Mouse (Mus musculus): ENCODE measurements around the gene Uaca.

Uaca gene

DNA sequence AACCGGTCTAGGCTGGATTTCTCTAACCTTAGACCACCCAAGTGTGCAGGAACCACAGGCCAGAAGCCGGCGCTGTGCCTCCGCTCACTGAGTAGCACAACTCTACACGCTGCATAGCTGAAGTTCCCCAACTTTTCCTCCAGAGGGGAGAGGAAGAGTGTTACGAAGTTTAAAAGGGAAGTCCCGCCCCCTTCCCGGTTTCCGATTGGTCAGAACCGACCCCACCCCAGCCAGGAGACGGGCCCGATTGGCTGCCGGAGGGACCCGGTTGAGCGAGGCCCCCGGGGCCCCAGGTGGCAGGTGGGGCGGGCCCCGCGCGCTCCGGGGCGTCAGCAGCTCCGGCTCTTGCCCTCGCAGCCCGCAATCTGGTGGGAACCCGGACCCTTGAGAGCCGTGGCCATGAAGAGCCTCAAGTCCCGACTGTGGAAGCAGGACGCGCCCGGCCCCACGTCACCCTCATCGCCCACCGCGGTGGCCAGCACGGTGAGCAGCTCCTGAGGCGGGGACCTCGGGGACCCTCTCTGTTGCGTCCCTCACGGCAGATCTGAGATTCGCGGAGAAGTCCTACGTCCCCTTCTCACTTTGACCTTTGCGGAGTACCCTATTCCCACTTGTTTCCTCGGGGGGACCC is at the start of gene Uaca:
TSS of gene Uaca (plus strand) at position 333 of the 631 bp plus-strand sequence.
- DNase-seq = peak; percentile 69

DNA sequence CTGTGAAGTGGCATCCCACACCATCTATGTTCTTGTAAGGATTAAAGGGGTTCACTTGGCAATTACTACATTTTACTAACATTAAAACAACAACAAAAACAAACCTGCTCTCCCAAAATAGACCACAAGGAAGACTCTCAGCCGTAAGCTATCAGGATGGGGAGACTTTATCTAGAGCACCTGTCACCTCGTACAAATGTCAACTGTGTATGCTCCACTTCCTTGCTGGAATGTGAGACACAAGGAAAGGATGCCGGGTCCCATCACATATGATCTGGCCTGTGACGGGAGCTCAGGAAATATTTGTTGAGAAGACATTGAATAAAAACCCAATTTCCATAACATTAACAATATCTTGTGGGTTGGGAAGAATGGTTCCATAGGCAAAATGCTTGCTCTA is 49.4 kb upstream of the Uaca start:
- DNase-seq = no peak

DNA sequence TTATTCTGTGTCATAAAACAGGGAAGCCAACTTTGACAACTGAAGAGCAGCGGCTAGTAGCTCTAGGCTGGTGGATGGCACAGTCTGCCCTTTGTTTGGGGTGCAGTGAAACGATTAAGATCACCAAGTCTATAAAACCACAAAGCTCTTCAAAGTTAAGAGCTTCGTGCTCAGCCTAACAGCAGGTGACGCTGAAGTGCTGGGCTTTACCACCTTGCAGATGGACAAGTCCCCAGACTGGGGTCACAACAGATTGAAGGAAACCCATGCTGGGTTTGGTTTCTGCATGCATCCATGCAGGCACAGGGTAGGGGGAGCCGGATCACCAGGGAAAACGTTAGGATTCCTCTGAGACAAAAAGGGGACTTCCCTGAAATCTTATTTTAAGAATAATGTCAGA is 47.8 kb upstream of the Uaca start:
- no peak for DNase-seq

DNA sequence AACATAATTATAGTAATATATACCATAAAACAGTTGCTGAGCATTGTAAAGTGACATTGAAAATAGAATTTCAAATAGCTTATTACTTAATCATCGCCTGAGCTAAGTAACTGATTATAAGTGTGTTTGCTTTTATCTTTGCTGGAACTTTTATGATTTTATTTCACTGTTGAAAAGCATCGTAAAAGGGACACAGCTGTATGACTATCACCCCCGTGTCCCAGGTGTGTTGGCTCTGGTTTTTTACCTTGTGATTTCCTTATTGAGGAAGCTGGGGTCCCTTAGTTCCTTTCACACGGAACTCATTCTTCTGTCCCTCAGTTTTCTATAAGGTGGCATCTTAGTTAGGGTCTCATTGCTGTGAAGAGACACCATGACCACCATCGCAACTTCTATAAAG is 46.7 kb upstream of the Uaca start:
- DNase-seq = no peak

DNA sequence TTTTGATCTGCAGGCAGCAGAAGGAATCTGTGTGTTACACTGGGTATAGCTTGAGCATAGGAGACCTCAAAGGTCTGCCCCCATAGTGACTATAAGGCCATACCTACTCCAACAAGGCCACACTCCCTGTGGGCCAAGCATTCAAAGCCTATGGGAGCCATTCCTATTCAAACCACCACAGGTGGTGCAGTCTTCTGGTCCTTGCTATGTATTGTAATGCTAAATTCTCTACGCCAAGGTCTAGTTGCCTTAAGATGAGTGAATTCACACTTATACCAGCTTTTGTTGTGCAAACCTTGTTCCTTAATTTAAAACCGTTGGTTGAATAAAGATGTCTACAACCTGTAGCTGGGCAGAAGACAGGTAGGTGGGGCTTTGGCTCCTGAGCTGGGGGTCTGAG is 46.2 kb upstream of the Uaca start:
- DNase-seq = no peak

DNA sequence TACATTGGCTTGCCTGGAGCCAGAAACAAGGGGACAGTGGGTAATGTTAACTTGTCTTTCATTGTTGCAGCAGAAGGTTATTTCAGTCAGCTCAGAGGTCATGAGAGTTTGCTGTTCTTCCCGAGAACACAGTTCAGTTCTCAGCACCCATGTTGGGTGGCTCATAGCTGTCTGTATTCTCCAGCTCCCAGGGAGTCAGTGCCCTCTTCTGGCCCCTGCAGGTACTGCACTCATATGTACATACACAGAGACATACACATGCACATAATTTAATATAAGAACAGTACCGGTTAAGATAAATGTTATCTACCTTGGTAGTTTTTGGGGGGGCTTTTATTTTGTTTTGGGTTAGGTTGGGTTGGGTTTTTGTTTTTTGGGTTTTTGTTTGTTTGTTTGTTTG is 45.2 kb upstream of the Uaca start:
- DNase-seq = no peak

DNA sequence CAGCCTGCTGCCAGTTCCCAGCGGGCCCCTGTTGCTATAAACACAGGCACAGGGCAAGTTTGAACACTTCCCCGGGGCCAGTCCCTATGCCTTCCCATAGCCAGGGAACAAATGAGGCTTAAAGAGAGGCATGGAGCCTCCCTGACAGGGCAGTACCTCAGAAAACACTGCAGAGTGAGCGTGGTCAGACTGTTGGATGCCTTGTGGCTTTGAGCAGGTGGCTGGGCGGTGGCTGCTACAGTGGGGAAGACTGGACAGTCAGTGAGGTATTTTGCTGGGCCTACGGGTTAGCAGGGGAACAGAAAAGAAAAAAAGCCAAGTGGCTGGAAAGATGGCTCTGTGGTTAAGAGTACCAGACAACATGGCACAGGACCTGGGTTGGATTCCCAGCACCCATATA is 43.2 kb upstream of the Uaca start:
- no peak for DNase-seq

DNA sequence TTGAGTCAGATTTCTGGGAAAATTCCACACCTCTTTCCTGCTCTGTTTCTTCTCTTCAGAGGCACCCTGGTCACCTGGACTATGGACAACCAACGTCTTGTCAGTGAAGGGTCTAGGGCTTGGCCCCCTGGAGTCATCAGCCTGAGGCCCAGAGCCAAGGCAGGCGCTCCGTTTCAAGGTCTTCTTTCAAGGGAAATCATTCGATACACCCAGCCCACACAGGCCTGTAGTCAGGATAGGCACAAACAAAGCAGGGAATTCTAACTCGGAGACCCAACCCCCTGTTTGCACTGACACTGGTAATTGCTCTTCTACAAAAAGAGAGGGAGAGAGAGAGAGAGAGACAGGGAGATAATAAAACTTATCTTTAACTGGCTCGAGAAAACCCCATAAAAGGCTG is 42.4 kb upstream of the Uaca start:
- DNase-seq = no peak

DNA sequence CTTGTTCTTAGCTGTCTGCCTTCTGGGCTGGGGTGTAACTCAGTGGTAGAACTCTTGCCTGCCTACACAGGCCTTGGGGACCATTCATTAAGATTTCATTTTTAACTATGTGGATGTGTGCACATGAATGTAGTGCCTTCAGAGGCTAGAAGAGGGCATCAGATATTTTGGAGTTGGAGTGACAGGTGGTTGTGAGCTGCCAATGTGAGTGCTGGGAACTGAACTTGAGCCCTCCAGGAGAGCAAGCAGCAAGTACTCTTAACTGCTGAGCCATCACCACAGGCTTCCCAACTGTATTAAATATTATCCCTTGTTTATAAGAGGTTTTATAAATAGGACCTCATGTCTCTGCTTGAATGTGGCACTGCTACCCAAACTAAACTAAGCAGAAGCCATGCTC is 41.7 kb upstream of the Uaca start:
- no peak for DNase-seq

DNA sequence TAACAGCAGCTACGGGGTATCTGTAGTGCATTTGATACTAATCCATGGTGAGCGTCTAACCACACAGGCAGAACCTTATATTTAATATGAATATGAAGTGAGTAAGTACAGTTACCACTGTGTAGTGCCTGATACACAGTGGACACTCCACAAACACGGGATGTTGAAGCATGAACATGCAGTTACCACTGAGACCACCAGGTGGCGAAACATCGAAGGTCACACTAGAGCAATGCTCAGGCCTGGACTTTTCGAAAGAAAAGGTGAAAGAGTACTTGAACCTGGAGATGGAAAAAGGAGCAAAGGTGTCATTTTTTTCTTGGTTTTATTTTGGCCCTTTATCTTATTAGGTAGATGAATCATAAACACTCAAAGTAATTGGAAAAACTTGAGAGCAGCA is 38.1 kb upstream of the Uaca start:
- DNase-seq = peak; percentile 40

DNA sequence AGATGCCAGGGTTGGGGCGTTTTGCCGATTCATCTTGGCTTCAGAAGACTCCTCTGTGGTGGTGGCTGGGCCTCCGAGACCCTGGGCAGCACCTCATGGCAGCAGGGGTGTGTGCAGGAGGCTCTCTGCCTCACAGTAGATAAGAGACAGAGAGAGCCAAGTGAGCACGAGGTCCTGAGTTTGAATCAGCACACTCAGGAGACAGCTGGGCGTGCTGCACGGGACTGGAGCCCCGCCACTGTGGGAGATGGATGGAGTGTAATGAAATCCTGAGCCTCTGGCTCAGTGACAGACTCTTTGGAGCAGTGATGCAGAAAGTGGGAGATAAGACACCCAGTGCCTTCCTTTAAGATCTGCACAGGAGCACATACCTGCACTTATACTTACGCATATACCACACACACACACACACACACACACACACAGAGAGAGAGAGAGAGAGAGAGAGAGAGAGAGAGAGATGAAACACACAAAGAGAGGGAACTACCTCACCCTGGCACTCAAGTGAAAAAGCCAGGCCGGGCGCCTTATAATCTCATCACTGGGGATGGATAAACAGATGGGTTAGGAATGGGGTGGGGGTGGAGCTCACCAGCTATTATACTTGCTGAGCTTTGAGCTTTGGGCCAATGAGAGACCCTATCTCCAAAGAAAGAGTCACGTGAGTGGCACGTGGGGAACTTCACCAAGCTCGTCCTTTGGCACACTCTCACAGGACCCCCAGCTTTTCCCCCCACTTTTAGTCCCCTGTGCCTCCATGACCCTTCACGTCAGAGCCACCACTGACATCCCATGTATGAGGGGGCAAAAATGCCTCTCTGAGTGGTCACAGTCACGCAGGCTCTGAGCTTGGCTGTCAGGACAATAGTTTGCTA is 37.2 kb upstream of the Uaca start:
- no peak for DNase-seq

DNA sequence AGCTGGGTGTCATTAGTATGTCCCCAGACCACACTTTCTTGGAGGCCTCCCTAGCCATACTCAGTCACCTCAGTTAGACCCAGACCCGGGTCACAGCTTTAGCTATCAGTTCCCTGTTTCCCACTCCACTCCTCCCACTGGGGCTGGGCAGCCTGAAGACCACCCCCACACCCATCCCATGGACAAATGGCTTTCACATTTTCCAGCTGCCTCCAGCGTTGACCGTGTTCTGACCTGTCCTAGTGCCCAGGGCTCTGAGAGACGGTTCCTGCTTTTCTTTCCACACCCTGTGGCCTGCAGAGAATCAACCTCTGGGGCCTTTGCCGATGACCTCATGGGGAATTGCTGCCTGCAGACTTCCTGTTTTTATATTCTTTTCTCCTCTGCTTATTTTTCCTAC is 36.5 kb upstream of the Uaca start:
- DNase-seq = no peak

DNA sequence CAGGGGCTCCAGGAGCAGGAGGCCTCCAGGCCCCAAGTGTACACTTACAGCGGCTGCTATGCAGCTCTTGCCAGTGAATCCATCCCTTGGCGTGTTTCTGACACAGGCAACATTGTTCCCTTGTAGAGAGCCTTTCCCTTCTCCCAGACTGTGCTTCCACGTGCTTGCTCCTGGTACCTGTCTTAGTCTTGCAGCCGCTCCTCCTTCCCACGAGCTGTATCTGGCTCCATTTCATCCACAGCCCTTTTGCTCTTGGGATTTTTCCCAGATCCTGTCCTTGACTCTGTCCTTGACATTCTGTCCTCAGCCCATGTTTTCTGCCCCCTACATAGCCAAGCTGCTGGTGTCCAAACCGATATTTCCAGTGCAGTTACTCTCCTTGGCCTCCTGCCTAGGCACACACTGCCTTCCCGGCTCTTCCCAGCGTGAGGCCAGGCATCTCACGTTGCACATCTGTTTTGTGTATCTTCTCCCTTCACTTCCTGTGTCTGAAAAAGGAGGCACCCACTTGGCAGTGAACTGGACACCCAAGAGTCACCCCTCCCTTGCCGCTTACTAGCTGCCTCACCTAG is 34.8 kb upstream of the Uaca start:
- no peak for DNase-seq

DNA sequence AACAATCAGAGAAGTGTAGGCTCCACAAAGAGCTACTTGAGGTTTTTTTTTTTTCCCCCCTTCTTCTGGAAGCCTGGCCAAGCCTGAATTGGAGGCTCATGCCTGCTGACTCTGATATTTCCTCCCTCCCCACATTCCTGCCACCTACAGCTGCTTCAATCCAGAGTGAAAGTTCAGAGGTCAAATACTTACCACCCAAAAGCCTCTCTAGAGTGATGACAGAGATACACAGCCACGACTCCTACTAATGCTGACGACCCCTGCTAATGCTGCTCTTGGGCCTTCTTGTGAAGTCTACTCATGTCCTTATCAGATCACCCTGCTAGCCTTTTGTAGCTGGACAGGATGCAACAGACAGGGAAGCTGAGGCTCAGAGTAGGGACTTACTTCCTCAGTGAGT is 29.2 kb upstream of the Uaca start:
- no peak for DNase-seq

DNA sequence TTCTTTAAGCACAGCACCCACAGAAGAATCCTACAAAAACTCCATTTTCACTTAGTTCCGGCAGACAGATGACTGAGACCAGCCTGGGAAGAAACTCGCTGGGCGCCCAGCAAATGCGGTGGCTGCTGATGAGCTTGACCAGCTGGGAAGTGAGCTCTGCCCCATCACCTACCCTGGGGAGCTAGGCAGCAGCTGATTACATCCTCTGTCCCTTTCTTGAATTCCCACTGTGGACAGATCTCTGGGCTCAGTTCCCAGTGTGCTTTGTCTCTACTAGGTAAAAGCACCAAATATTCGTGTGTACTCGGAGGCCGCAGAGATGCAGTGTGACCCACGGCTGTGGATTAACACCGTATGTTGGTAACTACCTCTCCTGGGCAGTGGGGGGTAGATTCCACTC is 25.9 kb upstream of the Uaca start:
- DNase-seq = no peak

DNA sequence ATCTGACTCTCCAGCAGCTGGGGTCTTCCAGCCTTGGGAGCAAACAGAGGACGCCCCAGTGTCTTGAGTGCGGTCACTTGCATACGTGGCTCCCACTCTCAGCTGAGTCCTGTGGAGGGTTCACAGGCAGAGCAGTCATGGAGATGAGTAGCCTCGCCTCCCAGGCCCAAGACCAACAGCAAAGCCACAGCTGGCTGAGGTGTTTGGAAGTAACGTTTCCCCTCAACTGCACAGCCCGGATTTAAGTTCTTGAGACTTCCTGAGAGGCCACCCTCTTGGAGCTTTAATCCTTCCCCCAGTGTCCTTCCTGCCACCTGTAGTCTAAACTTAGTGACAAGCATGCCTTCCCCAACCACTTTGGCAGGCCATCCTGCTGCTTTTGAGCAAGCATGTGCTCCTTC is 24.6 kb upstream of the Uaca start:
- no peak for DNase-seq

DNA sequence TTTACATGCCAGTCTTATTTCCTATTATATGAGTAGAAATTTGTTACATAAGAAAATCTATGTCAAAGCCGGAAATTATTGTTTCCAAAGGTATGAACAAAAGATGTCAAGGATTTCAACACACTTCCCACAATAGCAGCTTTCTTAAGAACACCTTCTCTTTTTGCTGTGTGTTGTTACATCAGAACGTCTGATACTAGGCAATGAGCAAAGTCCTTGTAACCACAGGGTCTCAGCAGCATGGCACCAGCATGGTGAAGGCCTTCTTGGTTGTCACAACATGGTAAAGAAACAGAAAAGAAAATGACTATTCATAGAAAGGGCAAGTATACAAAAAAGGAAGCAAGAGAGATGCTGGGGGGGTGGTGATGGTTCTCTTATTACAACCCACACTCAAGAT is 20.6 kb upstream of the Uaca start:
- DNase-seq = no peak

DNA sequence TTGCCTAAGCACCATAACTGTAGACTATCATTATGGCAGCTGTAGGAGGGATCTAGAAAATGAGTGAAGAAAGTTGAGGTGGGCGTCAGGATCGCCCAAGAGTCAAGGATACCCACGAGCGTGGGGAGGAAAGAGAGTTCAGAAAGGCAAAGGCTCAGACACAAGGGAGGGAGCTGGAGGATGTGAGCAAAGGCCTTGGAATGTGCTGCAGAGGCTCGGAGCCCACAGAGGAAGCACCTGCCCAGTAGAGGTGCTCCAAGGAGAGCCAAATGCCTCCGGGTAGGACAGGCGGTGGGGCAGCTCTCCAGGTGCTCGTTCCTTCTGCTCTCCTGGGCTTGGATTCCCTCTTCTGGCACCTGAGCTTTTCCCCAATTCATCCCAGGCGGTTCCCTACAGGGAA is 17.4 kb upstream of the Uaca start:
- no peak for DNase-seq

DNA sequence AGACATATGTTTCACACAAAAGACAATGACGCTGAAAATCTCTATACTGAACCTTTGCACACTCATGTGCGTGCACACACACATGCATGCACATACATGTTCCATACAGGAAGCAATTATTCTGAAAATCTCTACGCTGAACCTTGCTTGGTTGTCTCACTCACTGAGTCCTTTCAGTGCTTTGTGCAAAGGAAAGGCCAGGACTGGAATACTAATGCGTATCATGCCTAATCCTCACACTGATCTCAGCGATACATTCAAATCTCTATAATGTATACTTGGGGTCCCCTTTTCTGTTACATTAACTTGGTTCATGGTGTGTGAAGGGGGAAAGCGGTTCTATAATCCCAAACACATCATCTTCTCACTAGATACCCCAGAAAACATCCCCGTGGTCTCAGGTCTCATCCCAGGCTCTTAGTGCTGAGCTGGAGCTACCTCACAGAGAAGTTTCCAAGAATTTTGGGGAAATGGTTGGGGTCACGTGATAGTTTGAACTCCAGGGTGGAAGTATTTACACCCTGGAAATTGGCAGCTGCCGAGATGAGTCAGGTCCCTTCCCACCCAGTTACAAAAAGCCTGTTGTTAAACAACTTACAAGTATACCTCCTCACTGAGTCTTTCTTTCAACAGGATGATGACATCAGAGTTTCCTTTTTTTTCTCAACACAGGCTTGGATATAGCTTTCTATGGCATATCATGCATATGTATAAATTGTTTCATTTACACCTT is 12.1 kb upstream of the Uaca start:
- no peak for DNase-seq

DNA sequence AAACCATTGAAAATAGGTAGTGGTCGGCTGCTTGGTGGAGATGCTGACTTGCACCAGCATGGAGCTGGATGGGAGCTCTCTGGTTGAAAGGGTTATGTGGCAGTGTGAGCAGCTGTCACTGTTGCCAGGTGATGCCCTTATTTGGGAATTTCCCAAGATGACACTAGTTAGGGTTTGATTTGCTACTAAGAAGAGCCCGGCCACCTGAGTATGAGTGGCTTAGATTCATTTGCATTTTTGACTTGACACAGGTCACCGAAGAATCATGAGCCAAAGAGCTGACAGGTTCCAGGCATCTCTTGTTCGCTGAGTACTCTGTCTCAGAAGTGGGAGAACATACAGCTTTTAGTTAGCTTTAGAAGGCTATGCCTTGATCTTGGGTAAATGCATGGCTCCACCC is 9.3 kb upstream of the Uaca start:
- no peak for DNase-seq

DNA sequence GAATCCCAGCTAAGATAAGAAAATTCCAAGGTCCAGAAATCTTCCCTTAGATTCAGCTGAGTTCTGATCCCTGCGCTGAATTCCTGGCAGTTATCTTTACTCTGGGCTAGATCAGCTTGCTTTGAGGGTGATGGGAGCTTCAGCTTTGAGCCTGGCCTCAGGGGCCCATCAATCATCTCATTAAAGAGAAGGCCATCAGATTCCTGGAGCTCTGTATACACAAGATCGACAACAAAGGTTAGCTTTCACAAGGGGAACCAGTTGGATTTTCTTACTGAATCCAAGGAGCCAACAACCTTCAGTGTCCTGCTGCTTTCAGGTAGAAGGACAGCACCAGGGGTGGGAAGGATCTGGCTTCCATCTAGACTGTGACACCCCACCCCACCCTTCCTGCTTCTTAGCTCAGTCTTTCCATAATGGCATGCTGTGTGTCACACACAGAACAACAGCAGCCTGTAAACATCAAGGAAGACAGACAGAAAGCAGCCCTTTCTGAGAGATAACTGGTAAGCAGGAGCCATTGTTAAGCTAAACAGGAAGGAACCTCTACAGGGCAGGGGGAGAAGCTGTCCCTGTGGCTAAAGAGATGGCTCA is 6.7 kb upstream of the Uaca start:
- DNase-seq = no peak

DNA sequence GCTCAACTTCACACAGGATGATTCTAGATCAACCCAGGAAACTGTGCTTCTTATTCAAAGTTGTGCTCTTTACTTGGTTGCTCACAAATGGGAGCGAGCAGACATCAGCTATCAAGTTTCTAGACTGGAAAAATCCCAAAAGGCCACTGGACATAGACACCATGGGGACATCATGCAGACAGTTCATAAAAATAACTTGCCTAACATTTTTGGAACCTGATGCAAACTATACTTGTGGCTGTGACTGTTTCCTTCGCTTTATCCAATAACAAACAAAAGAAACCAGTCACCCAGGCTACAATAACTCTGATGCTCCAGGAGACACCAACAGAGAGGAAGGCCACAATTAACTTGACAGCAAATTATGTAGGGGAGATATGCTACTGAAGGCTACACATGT is 4.1 kb upstream of the Uaca start:
- DNase-seq = no peak

DNA sequence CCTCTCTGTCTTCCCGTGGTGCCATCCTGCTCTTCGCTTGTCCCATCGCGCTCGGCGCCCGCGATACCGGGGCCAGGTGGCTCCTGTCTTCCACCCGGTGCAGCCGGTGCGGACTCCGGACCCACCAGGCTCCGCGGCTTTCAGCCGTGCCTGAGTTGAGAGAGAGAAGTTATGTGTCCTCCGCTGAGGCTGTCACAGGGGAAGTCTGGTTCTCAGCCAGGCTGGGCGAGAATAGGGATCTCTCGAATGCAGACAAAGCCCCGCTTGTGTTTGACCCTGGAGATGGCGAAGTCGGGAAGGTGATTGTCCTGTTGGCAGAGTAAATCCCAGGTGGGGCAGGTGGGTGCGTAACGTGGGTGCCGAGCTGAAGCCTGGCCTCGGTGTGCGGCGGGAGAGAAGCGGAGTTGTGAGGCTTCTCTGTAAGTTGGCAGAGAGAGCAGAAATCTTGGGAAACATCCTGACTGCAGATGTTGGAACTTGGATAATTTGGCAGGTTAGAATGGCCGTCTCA is 554 bp downstream of the Uaca start:
- no peak for DNase-seq

Data from right cerebral cortex, adult 18-20 months (tissue).